Mouse (Mus musculus): ENCODE data around the gene Foxi3.

The Foxi3 gene

GRCm38 (mm10) chr6:70956285-70956912, at the start of gene Foxi3:
Foxi3 (plus strand) TSS chr6:70956531.
- peak; percentile 53 for DNase-seq

GRCm38 (mm10) chr6:70909572-70909971, 46.8 kb upstream of the Foxi3 start:
- no peak for DNase-seq

DNA sequence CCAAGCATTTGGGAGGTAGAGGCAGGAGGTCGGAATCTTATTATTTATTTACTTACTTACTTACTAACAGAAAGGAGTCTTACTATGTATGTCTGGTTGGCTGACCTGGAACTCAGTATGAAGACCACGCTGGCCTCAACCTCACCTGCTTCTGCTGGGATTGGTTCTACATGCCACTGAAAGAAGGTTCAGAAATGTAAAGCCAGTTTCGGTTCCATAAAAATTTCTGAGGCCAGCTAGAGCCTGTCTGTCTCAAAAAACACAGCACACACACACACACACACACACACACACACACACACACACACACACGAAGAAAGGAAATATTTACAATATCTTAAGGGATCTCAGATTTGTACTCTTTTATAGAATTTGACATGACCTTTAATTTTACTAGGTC, 46.0 kb upstream of the Foxi3 start:
- no peak for DNase-seq

- DNase-seq = no peak
Measured at GRCm38 (mm10) chr6:70911668-70912395, 44.5 kb upstream of the Foxi3 start.

GRCm38 (mm10) chr6:70912396-70912765, 44.0 kb upstream of the Foxi3 start:
- DNase-seq = no peak

GRCm38 (mm10) chr6:70918827-70919226, 37.5 kb upstream of the Foxi3 start, which contains the start of gene Tex37:
Tex37 (minus strand) TSS chr6:70918927.
- DNase-seq = no peak

DNA sequence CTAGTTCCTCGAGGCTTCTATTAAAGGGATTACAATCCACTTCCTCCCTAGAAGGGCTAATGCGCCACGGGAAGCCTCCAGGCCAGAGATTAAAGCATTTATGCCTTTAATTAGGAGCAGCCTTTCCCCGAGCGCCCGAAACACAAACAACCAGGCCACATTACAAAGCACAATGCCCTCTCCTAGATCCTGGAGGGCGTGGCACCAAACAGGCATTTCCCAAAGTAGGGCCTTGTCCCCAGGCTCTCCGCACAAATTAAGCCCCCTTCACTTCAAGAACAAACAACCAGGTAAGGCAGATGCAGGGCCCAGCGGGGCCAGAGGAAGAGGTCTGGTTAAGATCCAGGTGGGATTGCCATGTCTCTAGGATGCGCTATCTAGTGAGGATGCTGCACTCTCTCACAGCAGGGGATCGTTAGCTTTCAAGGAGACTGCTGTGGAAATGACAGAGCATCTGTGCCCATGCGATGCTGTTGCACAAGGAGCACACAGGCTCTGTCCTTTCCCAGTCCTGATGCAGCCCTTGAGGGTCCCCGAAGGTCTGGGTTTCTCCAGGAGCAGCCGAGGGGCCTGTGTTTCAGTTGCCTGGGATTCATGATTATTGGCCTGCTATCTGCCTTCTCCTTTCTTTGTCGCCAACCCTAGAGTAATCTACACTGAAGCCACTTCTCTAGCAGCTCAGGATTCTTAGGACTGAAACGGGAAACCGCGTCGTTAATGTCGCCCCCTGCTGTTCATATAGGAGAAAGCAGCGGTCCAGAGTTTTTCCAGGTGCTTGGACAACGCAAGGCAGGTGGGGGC, 34.9 kb upstream of the Foxi3 start:
- peak; percentile 14 for DNase-seq

DNA sequence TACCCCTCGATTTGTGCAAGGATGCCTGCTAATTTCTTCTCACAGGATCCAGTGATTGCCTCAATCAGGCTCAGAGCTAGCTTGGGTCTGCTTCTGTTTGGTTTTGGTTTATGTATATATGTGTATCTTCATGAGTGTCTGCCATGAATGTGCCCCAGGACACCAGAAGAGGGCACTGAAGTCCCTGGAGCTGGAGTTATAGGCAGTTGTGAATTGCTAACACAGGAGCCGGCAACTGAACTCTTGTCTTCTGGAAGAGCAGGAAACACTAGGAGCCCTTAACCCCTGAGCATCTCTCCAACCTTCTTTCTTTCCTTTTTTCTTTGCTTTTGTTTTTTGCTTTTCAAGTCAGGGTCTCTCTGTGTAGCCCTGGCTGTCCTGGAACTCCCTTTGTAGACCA, 24.5 kb upstream of the Foxi3 start:
- no peak for DNase-seq

DNA sequence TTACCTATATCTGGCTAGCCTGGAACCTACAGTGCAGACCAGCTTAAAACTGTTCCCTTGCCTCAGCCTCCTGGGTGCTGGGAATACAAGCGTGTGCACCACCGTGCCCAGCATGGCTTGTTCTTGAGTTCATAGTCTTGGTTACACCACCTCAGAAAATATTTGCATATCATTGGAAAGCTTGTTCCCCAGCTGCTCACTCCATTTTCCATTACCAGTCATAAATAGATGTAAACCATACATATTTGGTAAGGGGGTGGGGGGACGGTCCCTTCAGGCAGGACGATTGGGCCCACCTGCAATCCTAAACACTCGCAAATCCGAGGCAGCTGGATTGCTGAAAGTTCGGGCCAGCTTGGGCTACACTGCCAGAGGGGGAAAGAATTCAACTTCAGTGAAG, 3.1 kb upstream of the Foxi3 start:
- no peak for DNase-seq

- peak; percentile 23 for DNase-seq
Measured at GRCm38 (mm10) chr6:70954040-70954439, 2.3 kb upstream of the Foxi3 start.

DNA sequence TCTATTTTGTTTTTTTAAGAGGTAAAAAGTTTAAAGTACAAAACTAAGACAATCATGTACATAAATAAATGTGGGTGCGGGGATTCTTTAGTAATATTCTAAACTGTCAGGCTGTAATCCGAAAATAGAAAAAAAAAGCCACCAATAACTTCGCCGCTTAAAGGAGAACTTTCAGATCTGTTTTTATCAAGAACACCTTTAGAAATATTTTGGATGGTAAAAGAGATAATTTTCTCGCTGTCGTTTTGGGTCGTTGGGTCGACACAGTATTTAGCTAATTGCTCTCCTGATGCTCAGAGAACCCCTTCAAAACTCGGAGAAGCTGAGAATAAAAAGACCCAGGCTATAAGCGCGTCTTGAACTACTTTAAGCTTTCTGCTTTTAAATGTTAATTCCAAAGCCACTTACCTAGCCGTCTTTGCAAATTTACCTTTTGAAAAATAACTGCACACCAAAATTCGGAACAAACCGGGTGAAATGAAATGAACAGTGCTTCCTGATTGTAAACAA, 985 bp upstream of the Foxi3 start:
- DNase-seq = no peak

DNA sequence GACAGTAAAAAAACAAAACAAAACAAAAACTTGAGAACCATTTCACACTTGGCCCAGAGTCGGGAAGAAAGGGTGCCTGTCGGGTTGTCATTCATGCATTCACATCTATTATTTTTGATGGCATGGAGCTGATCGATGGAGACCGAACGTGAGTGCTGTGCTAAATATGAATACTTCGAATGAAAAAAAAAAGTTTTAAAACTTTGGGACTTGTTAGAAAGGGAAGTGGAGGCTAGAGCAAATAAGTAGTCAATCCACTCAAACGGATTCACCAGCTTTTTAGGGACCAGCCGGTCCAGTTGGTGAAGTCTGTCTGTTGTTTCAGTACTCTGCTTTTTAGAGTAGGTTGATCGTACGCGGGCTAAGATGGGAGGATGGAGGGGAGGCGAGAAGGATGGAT, 490 bp upstream of the Foxi3 start:
- DNase-seq = no peak

GRCm38 (mm10) chr6:70956936-70957335, 605 bp downstream of the Foxi3 start:
- DNase-seq = no peak

GRCm38 (mm10) chr6:70957341-70957940, 1.1 kb downstream of the Foxi3 start:
- no peak for DNase-seq

DNA sequence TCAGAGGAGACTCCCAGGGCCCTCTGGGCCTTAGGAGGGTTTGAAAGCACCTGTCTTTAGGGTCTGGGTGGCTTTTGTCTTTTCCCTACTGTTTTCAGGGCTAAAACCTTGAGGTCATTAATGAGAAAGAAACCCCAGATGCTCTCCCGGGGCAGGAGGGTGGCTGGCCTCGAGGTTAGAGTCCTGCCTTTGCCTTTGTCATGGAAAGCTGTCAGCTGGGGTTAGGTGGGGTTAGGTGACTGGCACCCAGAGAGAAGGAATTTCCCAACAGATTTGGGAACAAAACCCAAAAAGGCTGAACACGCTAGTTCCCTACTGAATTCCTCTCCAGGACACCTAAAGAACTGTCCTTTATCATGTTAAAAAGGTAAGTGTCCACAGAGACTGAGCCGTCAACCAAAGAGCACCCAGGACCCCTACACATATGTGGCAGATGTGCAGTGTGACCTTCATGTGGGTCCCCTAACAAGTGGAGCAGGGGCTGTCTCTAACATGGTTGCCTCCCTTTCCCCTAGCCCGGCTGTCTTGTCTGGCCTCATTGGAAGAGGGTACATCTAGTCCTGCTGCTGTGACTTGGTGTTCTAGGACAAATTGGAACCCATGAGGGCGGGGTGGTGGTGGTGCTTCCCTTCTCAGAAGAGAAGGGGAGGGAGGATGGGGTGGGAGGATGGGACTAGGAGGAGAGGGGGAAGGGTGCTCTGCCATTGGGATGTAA, 7.9 kb downstream of the Foxi3 start:
- DNase-seq = no peak

DNA sequence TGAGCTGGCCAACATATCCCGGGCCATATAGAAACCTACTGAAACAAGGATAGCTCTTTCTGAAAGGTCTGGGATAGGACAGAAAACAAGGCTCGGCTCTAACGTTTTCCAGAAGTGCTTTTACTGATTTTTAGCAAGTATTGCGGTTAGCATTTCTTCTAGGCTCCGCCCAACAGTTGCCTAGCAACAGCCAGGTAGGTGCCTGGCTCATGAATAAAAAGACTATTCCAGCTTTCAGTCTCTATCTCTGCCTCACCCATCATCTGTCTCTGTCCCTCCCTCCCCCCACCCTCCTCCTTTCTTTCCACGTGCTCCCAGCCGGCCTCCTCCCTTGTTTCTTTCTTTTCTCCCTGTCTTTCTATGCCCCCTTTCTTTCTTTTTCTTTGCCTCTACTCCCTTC, 9.4 kb downstream of the Foxi3 start:
- DNase-seq = no peak

GRCm38 (mm10) chr6:70967422-70967821, 11.1 kb downstream of the Foxi3 start:
- no peak for DNase-seq

DNA sequence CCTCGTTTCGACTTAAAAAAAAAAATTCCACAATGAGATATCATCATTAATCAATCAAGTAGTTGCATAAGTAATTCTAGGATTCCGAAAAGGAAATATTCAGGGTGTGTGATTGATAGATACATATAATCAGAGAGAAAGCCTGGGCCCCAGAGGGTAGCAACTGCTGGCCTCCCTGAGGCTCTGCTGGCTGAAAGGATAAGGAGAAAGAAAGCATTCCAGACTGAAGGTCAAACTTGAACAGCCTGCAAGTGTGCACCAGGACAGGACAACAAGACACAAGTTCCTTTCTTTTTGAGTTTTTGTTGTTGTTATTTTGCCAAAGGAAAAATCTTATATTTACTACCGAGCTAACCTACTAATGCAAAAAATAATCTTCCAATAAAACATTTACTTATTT, 12.0 kb downstream of the Foxi3 start:
- no peak for DNase-seq

GRCm38 (mm10) chr6:70973066-70973465, 16.7 kb downstream of the Foxi3 start:
- no peak for DNase-seq

- no peak for DNase-seq
Measured at GRCm38 (mm10) chr6:70981036-70981435, 24.7 kb downstream of the Foxi3 start.

- peak; percentile 42 for DNase-seq
Measured at GRCm38 (mm10) chr6:70982416-70982815, 26.1 kb downstream of the Foxi3 start.

GRCm38 (mm10) chr6:70986683-70987082, 30.4 kb downstream of the Foxi3 start:
- no peak for DNase-seq
